Mouse (Mus musculus): ENCODE data around the gene Foxo1. TPM values are rescaled to one million over a fixed set of nuclear protein-coding genes. Genes with fewer than 3 reads are reported as not detected.

The Foxo1 gene
- 8.2 and 9.0 TPM in 2 replicates for polyA plus RNA-seq (2014; fragmentation: Nextera tagmentation; extraction: Ambion mirVana)

DNA sequence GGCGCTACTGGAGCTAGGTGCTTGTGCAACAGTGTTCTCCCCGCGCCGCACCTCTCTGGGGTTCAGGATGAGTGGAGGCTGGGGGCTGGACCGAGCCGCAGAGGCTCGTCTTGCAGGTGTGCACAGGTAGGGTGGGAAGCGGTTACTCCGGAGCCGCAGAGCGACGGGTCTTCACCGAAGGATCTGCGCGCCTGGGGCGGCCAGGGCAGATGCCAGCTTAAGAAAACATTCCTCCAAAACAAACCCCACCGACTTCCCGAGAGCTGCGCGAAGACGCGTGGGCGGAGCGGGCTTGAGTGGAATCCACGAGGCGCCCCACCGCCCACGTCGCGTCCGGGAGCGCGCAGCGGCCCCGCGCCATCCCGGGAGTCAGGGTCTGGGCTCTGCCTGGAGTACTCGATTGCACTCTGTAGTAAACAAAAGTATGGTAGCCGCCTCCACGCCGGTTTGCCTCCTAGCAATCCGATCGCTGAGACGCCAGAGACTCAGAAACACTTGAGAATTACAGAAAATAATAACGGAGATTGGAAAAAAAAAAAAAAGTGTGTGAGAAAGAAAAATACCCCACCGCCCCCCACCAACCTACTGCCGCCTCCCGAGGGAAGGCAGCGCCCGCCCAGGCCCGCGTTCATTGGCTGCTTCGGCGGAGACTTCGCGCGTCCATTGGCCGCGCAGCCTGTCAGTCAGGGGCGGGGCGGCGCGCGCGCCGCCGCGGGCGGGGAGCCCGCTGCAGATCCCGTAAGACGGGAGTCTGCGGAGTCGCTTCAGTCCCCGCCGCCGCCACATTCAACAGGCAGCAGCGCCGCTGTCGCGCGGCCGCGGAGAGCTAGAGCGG, at the start of gene Foxo1:
Gene Foxo1, plus strand, starts transcription at position 685 of the 835 bp plus-strand sequence.
- Histone ChIP-seq H3K9ac (ENCODE audit: low read depth, low read length) (peak within 1 kb of the TSS; percentile 83), H3K27ac (replicated peaks; ENCODE audit: low read depth, low read length) (peak within 1 kb of the TSS; percentile 86), H3K9me3 (ENCODE audit: control insufficient read depth, low read length) (no peaks in the 10 kb centered on the region), H3K4me1 (ENCODE audit: control insufficient read depth, insufficient read depth, low read length) (peaks cover 13% of the 10 kb centered on the region), H3K36me3 (ENCODE audit: control insufficient read depth, insufficient read depth, low read length) (no peaks in the 10 kb centered on the region), H3K27me3 (replicated peaks; ENCODE audit: control insufficient read depth, insufficient read depth, low read length) (peaks cover 14% of the 10 kb centered on the region), H3K4me3 (ENCODE audit: low read depth, low read length) (peak within 1 kb of the TSS; percentile 93), H3K4me2 (ENCODE audit: low read depth, low read length) (peak within 1 kb of the TSS; percentile 95)
- ATAC-seq (ENCODE audit: low read depth) (peak; percentile 95), DNase-seq (ENCODE audit: low spot score) (peak; percentile 92)
- under 1% methylated on average over 65 of the region's 85 CpGs for WGBS

DNA sequence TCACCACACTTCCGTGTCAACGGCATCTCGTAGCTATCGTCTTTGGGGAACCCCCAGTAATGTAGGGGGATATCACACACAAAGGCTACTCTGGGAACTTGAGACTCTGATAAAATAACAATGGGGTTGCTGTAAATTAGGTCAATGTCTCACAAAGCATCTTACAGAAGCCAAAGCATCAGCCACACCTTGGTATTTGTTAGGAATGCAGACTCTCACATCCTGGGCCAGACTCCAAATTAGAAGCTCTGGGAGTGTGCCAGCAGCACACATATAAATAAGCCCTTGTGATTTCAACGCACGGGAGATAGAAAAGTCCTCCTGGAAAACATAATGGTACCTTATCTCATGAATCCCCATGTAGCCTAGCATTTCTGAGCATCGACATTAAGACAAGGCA, 49.3 kb upstream of the Foxo1 start:
- no peak overlapping the region for H3K4me3 ChIP-seq (ENCODE audit: low read depth, low read length)
- H3K4me2 ChIP-seq (ENCODE audit: low read depth, low read length) = no peak overlapping the region
- WGBS = 77% methylated on average over 7 of the region's 7 CpGs

DNA sequence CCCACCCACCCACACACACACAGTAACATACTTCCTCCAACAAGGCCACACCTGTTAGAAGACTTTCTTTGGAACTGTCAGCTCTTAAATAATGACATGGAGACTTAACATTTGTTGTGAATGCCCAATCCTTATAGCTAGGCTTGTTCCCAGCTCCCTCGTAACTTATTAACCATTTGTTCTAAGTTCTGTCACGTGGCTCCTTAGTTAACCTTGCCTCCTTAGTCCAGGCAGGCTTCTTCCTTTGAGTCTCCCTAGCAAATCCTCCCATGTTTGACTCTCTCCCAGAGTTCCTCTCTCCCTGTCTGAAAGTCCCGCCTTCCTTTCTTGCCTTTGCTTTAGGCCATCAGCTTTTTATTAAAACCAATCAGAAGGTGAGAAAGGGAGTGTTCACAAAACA, 47.1 kb upstream of the Foxo1 start:
- no peak overlapping the region for H3K4me2 ChIP-seq (ENCODE audit: low read depth, low read length)
- no peak overlapping the region for H3K27ac ChIP-seq (replicated peaks; ENCODE audit: low read depth, low read length)
- no peak overlapping the region for H3K4me3 ChIP-seq (ENCODE audit: low read depth, low read length)
- H3K9me3 ChIP-seq (ENCODE audit: control insufficient read depth, low read length) = no peaks in the 10 kb centered on the region
- no peak overlapping the region for H3K9ac ChIP-seq (ENCODE audit: low read depth, low read length)
- no peaks in the 10 kb centered on the region for H3K4me1 ChIP-seq (ENCODE audit: control insufficient read depth, insufficient read depth, low read length)
- DNase-seq (ENCODE audit: low spot score) (no peak), ATAC-seq (ENCODE audit: low read depth) (no peak)
- WGBS = 69% methylated on average over 3 of the region's 3 CpGs
- no peaks in the 10 kb centered on the region for H3K27me3 ChIP-seq (replicated peaks; ENCODE audit: control insufficient read depth, insufficient read depth, low read length)
- H3K36me3 ChIP-seq (ENCODE audit: control insufficient read depth, insufficient read depth, low read length) = no peaks in the 10 kb centered on the region

More for the DNA sequence above, 49.3 kb upstream of the Foxo1 start:
- Histone ChIP-seq H3K9me3 (ENCODE audit: control insufficient read depth, low read length) (no peaks in the 10 kb centered on the region), H3K27me3 (replicated peaks; ENCODE audit: control insufficient read depth, insufficient read depth, low read length) (no peaks in the 10 kb centered on the region), H3K9ac (ENCODE audit: low read depth, low read length) (no peak overlapping the region), H3K4me1 (ENCODE audit: control insufficient read depth, insufficient read depth, low read length) (no peaks in the 10 kb centered on the region), H3K27ac (replicated peaks; ENCODE audit: low read depth, low read length) (no peak overlapping the region), H3K36me3 (ENCODE audit: control insufficient read depth, insufficient read depth, low read length) (no peaks in the 10 kb centered on the region)
- DNase-seq (ENCODE audit: low spot score) = peak; percentile 47
- no peak for ATAC-seq (ENCODE audit: low read depth)

DNA sequence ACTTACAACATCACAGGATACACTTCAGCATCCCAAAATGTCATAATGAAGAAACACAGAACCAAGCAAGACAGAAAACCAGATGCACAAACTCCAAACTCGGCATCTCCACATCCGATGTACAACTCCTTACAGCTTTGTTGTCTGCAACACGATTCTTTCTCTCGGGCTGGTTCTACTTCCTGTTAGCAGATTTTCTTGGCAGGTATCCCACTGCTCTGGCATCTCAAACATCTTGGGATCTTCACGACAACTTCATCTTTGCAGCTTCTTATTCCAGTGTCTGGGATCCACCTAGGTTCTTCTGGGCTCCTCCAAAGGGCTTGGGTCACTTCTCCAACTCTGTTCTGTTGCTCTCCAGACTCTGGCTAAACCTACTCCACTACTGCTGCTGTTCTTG, 46.2 kb upstream of the Foxo1 start:
- no peak overlapping the region for H3K4me2 ChIP-seq (ENCODE audit: low read depth, low read length)
- H3K27me3 ChIP-seq (replicated peaks; ENCODE audit: control insufficient read depth, insufficient read depth, low read length) = no peaks in the 10 kb centered on the region
- no peaks in the 10 kb centered on the region for H3K9me3 ChIP-seq (ENCODE audit: control insufficient read depth, low read length)
- no peak for ATAC-seq (ENCODE audit: low read depth)
- DNase-seq (ENCODE audit: low spot score) = peak; percentile 34
- no peaks in the 10 kb centered on the region for H3K4me1 ChIP-seq (ENCODE audit: control insufficient read depth, insufficient read depth, low read length)
- 44% methylated on average over 5 of the region's 5 CpGs for WGBS
- no peaks in the 10 kb centered on the region for H3K36me3 ChIP-seq (ENCODE audit: control insufficient read depth, insufficient read depth, low read length)
- H3K4me3 ChIP-seq (ENCODE audit: low read depth, low read length) = no peak overlapping the region
- H3K9ac ChIP-seq (ENCODE audit: low read depth, low read length) = no peak overlapping the region
- H3K27ac ChIP-seq (replicated peaks; ENCODE audit: low read depth, low read length) = no peak overlapping the region

DNA sequence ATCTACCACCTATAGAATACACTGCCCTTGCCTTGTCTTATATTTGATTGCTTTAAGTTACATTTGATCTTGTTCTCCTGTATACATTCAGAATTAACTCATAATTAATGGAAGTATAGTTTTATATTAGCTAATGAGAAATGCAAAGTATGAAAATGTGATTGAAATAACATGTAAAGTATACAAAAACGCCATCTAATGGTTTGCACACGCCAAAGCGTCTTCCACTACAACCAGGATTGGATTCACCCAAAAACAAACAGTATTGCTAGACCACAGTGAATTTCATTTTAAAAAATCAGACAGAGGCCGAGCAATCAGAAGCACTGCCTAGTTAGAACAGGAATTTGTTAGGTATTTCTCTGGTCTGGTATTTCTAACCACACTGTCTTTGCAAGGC, 31.6 kb upstream of the Foxo1 start:
- no peaks in the 10 kb centered on the region for H3K27me3 ChIP-seq (replicated peaks; ENCODE audit: control insufficient read depth, insufficient read depth, low read length)
- no peak overlapping the region for H3K4me3 ChIP-seq (ENCODE audit: low read depth, low read length)
- DNase-seq (ENCODE audit: low spot score) (no peak), ATAC-seq (ENCODE audit: low read depth) (no peak)
- H3K9me3 ChIP-seq (ENCODE audit: control insufficient read depth, low read length) = no peaks in the 10 kb centered on the region
- H3K36me3 ChIP-seq (ENCODE audit: control insufficient read depth, insufficient read depth, low read length) = no peaks in the 10 kb centered on the region
- no peaks in the 10 kb centered on the region for H3K4me1 ChIP-seq (ENCODE audit: control insufficient read depth, insufficient read depth, low read length)
- H3K9ac ChIP-seq (ENCODE audit: low read depth, low read length) = no peak overlapping the region
- no peak overlapping the region for H3K27ac ChIP-seq (replicated peaks; ENCODE audit: low read depth, low read length)
- H3K4me2 ChIP-seq (ENCODE audit: low read depth, low read length) = no peak overlapping the region
- WGBS = 74% methylated on average over 4 of the region's 4 CpGs

DNA sequence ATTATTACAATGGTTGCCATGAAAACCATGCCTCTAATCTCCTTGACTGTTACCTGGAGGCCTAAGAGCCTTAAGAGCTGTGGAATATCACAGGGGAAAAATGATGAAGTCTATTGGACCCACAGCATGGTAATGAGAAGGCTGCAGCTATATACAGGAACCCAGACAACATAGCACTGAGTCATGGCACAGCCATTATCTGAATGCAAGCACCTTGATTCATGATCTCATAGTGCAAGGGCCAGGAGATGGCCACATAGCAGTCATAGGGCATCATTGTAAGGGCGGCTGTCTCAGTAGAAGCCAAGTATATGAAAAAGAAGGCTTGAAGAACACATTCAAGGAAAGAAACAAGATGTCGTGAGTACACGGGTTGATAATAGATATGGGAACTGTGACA, 31.0 kb upstream of the Foxo1 start:
- H3K27ac ChIP-seq (replicated peaks; ENCODE audit: low read depth, low read length) = no peak overlapping the region

DNA sequence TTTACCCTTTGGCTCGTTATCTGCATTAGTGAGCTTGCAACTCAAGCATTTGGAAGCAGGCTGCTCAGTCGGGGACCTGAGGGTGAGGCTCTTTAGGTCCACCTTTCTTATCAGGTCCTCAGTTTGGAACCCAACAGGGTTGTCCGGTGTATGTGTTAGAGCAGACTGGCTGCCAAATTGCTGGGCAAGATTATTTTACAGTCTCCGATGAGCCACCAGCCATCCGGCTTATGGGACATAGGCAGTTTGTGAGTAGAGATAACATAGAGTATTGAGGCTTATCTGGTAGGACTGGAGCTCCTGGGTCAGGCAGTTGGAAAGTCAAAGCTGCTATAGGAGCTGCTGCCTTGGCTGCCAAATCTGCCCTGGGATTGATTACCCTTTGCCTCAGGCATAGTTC, 27.1 kb upstream of the Foxo1 start:
- H3K4me3 ChIP-seq (ENCODE audit: low read depth, low read length) = no peak overlapping the region
- H3K4me2 ChIP-seq (ENCODE audit: low read depth, low read length) = no peak overlapping the region
- no peak overlapping the region for H3K9ac ChIP-seq (ENCODE audit: low read depth, low read length)
- H3K36me3 ChIP-seq (ENCODE audit: control insufficient read depth, insufficient read depth, low read length) = no peaks in the 10 kb centered on the region
- 72% methylated on average over 5 of the region's 5 CpGs for WGBS
- H3K4me1 ChIP-seq (ENCODE audit: control insufficient read depth, insufficient read depth, low read length) = no peaks in the 10 kb centered on the region
- no peaks in the 10 kb centered on the region for H3K9me3 ChIP-seq (ENCODE audit: control insufficient read depth, low read length)
- no peaks in the 10 kb centered on the region for H3K27me3 ChIP-seq (replicated peaks; ENCODE audit: control insufficient read depth, insufficient read depth, low read length)
- no peak for ATAC-seq (ENCODE audit: low read depth)
- DNase-seq (ENCODE audit: low spot score) = no peak
- no peak overlapping the region for H3K27ac ChIP-seq (replicated peaks; ENCODE audit: low read depth, low read length)

More for the DNA sequence above, 31.0 kb upstream of the Foxo1 start:
- H3K27me3 ChIP-seq (replicated peaks; ENCODE audit: control insufficient read depth, insufficient read depth, low read length) = no peaks in the 10 kb centered on the region
- H3K9ac ChIP-seq (ENCODE audit: low read depth, low read length) = no peak overlapping the region
- H3K4me3 ChIP-seq (ENCODE audit: low read depth, low read length) = no peak overlapping the region
- WGBS = 79% methylated on average over 3 of the region's 3 CpGs
- H3K4me1 ChIP-seq (ENCODE audit: control insufficient read depth, insufficient read depth, low read length) = no peaks in the 10 kb centered on the region
- ATAC-seq (ENCODE audit: low read depth) (no peak), DNase-seq (ENCODE audit: low spot score) (no peak)
- H3K36me3 ChIP-seq (ENCODE audit: control insufficient read depth, insufficient read depth, low read length) = no peaks in the 10 kb centered on the region
- no peak overlapping the region for H3K4me2 ChIP-seq (ENCODE audit: low read depth, low read length)
- H3K9me3 ChIP-seq (ENCODE audit: control insufficient read depth, low read length) = no peaks in the 10 kb centered on the region

DNA sequence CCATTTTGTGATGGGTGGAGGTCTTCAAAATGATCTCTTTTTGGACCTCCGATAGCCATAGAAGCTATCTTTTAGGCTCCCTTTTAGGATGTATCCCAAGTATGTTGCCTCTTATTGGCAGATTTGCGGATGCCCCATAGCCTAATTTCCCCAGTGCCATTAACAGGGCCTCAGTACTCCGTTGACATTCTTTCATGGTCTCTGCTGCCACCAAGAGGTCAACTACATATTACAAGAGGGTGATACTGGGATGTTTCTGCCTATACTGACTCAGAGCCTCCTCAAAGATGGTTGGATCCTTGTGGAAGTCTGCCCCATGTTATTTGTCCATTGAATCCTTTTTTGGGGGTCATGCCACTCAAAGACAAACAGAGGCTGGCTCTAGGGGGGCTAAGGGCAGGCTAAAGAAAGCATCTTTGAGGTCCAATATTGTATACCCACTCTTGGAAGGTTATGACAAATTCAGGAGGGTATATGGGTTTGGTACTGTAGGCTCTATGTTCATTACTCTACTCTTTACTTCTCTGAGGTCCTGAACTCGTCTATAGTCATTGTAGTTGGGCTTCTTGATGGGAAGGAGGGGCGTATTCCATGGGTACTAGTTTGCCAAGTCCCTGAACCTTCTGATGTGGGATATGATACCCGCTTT, 25.6 kb upstream of the Foxo1 start:
- Histone ChIP-seq H3K4me1 (ENCODE audit: control insufficient read depth, insufficient read depth, low read length) (no peaks in the 10 kb centered on the region), H3K9ac (ENCODE audit: low read depth, low read length) (no peak overlapping the region), H3K27me3 (replicated peaks; ENCODE audit: control insufficient read depth, insufficient read depth, low read length) (no peaks in the 10 kb centered on the region), H3K36me3 (ENCODE audit: control insufficient read depth, insufficient read depth, low read length) (no peaks in the 10 kb centered on the region), H3K4me2 (ENCODE audit: low read depth, low read length) (no peak overlapping the region), H3K27ac (replicated peaks; ENCODE audit: low read depth, low read length) (no peak overlapping the region), H3K9me3 (ENCODE audit: control insufficient read depth, low read length) (no peaks in the 10 kb centered on the region), H3K4me3 (ENCODE audit: low read depth, low read length) (no peak overlapping the region)
- DNase-seq (ENCODE audit: low spot score) (peak; percentile 69), ATAC-seq (ENCODE audit: low read depth) (peak; percentile 68; the same call in 1 of the 2 replicates)
- 42% methylated on average over 6 of the region's 6 CpGs for WGBS

Data from embryonic facial prominence, embryonic 14.5 days (tissue).